Mouse (Mus musculus) embryonic facial prominence, embryonic 11.5 days (tissue): ENCODE data around the gene Xpo1. TPM values are rescaled to one million over a fixed set of nuclear protein-coding genes. Genes with fewer than 3 reads are reported as not detected.

ENCODE experiments used
- ATAC-seq: fragments of 200-750 bp; cut with Nextera tagmentation; replicated peaks from 2 replicates; pipeline ENCODE4 v1.8.0; 2017; ENCODE audit warnings: low read depth; ENCODE audit not compliant: insufficient number of reproducible peaks, low FRiP score, low TSS enrichment
- DNase-seq: peaks from one replicate; pipeline ENCODE4 v3.0.0-alpha.2; 2015; ENCODE audit warnings: low spot score
- H3K27ac ChIP-seq: fragments of 300-500 bp; sonication (generic); replicated peaks from 2 replicates; pipeline ENCODE4 v1.5.1; 2014; ENCODE audit warnings: mild to moderate bottlenecking, low read depth, low read length, control low read depth
- H3K27me3 ChIP-seq: fragments of 300-500 bp; sonication (generic); 2 replicates; pipeline ENCODE4 v1.6.1; 2014; ENCODE audit warnings: mild to moderate bottlenecking, low read length, moderate library complexity, mixed read lengths; ENCODE audit not compliant: control insufficient read depth, insufficient read depth
- H3K36me3 ChIP-seq: fragments of 300-500 bp; sonication (generic); replicated peaks from 2 replicates; pipeline ENCODE4 v1.6.1; 2014; ENCODE audit warnings: low read depth, mild to moderate bottlenecking, low read length, moderate library complexity, mixed read lengths; ENCODE audit not compliant: control insufficient read depth, insufficient read depth
- H3K4me1 ChIP-seq: fragments of 300-500 bp; sonication (generic); 2 replicates; pipeline ENCODE4 v1.6.1; 2014; ENCODE audit warnings: low read length, mixed read lengths; ENCODE audit not compliant: control insufficient read depth, insufficient read depth
- H3K4me2 ChIP-seq: fragments of 300-500 bp; sonication (generic); 2 replicates; pipeline ENCODE4 v1.6.1; 2014; ENCODE audit warnings: low read depth, mild to moderate bottlenecking, control low read depth, low read length, moderate library complexity
- H3K4me3 ChIP-seq: fragments of 300-500 bp; sonication (generic); 2 replicates; pipeline ENCODE4 v1.5.1; 2014; ENCODE audit warnings: low read depth, low read length, control low read depth
- H3K9ac ChIP-seq: fragments of 300-500 bp; sonication (generic); replicated peaks from 2 replicates; pipeline ENCODE4 v1.6.1; 2014; ENCODE audit warnings: mild to moderate bottlenecking, control low read depth, low read length
- H3K9me3 ChIP-seq: fragments of 300-500 bp; sonication (generic); replicated peaks from 2 replicates; pipeline ENCODE4 v1.6.1; 2016; ENCODE audit warnings: mild to moderate bottlenecking, low read length, inconsistent platforms, mixed read lengths; ENCODE audit not compliant: control insufficient read depth
- WGBS: fragments of 180-500 bp; shearing (Covaris S2); extraction: QIAGEN DNeasy Blood & Tissue Kit; methylation state at CpG from one replicate; pipeline ENCODE4 v1.1.7; 2014; 5-methylcytosine and 5-hydroxymethylcytosine counted together
- polyA plus RNA-seq: library from polyadenylated mRNA; unstranded; fragments of >200 nt; fragmentation: Nextera tagmentation; extraction: Ambion mirVana; gene quantifications from 2 replicates; pipeline ENCODE4 v1.2.1, GENCODE M21; 2014

Xpo1 gene
- polyA plus RNA-seq, 1 experiment from 2014 or later: 214 TPM

GRCm38 (mm10) chr11:23255053-23255426 is 801 bp upstream of the Xpo1 start:
- Histone ChIP-seq H3K9ac (peak overlapping the region; percentile 75), H3K36me3 (no peaks in the 10 kb centered on the region), H3K4me1 (no peaks in the 10 kb centered on the region), H3K27ac (peak overlapping the region; percentile 63), H3K27me3 (no peaks in the 10 kb centered on the region), H3K4me3 (peak overlapping the region; percentile 39), H3K9me3 (no peaks in the 10 kb centered on the region), H3K4me2 (peak overlapping the region; percentile 32)
- WGBS: 2% methylated on average over 24 of the region's 24 CpGs
- no peak for DNase-seq
- ATAC-seq: no peak

- no peaks in the 10 kb centered on the region for H3K4me1 ChIP-seq
These were observed 457 bp downstream of the Xpo1 start for GRCm38 (mm10) chr11:23256194-23256802.

GRCm38 (mm10) chr11:23256803-23257704 is 1.2 kb downstream of the Xpo1 start:
- WGBS: 0% methylated on average over 48 of the region's 48 CpGs
- Histone ChIP-seq H3K4me1 (no peaks in the 10 kb centered on the region), H3K9ac (peak overlapping the region; percentile 100), H3K9me3 (no peaks in the 10 kb centered on the region), H3K4me3 (peak overlapping the region; percentile 99), H3K27ac (peak overlapping the region; percentile 100), H3K27me3 (no peaks in the 10 kb centered on the region), H3K36me3 (no peaks in the 10 kb centered on the region), H3K4me2 (peak overlapping the region; percentile 73)
- ATAC-seq (no peak), DNase-seq (peak; percentile 81)

More at GRCm38 (mm10) chr11:23256194-23256802, 457 bp downstream of the Xpo1 start:
- no peaks in the 10 kb centered on the region for H3K9me3 ChIP-seq
- ATAC-seq: peak; percentile 30
- H3K27ac ChIP-seq: peak overlapping the region; percentile 100
- DNase-seq: peak; percentile 61
- peak overlapping the region; percentile 73 for H3K4me2 ChIP-seq
- peak overlapping the region; percentile 99 for H3K4me3 ChIP-seq
- H3K27me3 ChIP-seq: no peaks in the 10 kb centered on the region
- WGBS: under 1% methylated on average over 40 of the region's 51 CpGs
- peak overlapping the region; percentile 100 for H3K9ac ChIP-seq
- no peaks in the 10 kb centered on the region for H3K36me3 ChIP-seq

GRCm38 (mm10) chr11:23259073-23259472 is 3.2 kb downstream of the Xpo1 start:
- WGBS: 88% methylated on average over 4 of the region's 4 CpGs
- Histone ChIP-seq H3K4me1 (no peaks in the 10 kb centered on the region), H3K27me3 (no peaks in the 10 kb centered on the region), H3K9me3 (no peaks in the 10 kb centered on the region), H3K36me3 (peaks cover 7% of the 10 kb centered on the region), H3K4me3 (peak overlapping the region; percentile 5; the same call in 1 of the 2 replicates), H3K4me2 (no peak overlapping the region), H3K27ac (no peak overlapping the region), H3K9ac (no peak overlapping the region)
- DNase-seq (no peak), ATAC-seq (no peak)

- no peak for DNase-seq
- Histone ChIP-seq H3K4me2 (no peak overlapping the region), H3K4me3 (peak overlapping the region; percentile 5; the same call in 1 of the 2 replicates)
These were observed 3.6 kb downstream of the Xpo1 start for GRCm38 (mm10) chr11:23259481-23259880.

GRCm38 (mm10) chr11:23260186-23260585 is 4.3 kb downstream of the Xpo1 start:
- H3K4me1 ChIP-seq: no peaks in the 10 kb centered on the region
- H3K36me3 ChIP-seq: peaks cover 7% of the 10 kb centered on the region
- no peak overlapping the region for H3K27ac ChIP-seq
- DNase-seq: no peak
- 86% methylated on average over 1 of the region's 1 CpGs for WGBS
- H3K4me3 ChIP-seq: no peak overlapping the region
- no peak overlapping the region for H3K9ac ChIP-seq
- no peak overlapping the region for H3K4me2 ChIP-seq
- no peaks in the 10 kb centered on the region for H3K9me3 ChIP-seq
- H3K27me3 ChIP-seq: no peaks in the 10 kb centered on the region
- no peak for ATAC-seq

More at GRCm38 (mm10) chr11:23259481-23259880, 3.6 kb downstream of the Xpo1 start:
- no peak for ATAC-seq
- no peak overlapping the region for H3K9ac ChIP-seq
- H3K9me3 ChIP-seq: no peaks in the 10 kb centered on the region
- H3K4me1 ChIP-seq: no peaks in the 10 kb centered on the region
- no peak overlapping the region for H3K27ac ChIP-seq
- 90% methylated on average over 1 of the region's 1 CpGs for WGBS
- H3K27me3 ChIP-seq: no peaks in the 10 kb centered on the region
- peaks cover 7% of the 10 kb centered on the region for H3K36me3 ChIP-seq

- Histone ChIP-seq H3K9ac (no peak overlapping the region), H3K27ac (no peak overlapping the region), H3K9me3 (no peaks in the 10 kb centered on the region), H3K4me1 (no peaks in the 10 kb centered on the region), H3K36me3 (peaks cover 7% of the 10 kb centered on the region), H3K4me3 (no peak overlapping the region), H3K27me3 (no peaks in the 10 kb centered on the region), H3K4me2 (no peak overlapping the region)
- ATAC-seq: no peak
- DNase-seq: no peak
- 86% methylated on average over 3 of the region's 3 CpGs for WGBS
These were observed 5.6 kb downstream of the Xpo1 start for GRCm38 (mm10) chr11:23261490-23261889.

GRCm38 (mm10) chr11:23264949-23265348 is 9.1 kb downstream of the Xpo1 start:
- Histone ChIP-seq H3K27me3 (no peaks in the 10 kb centered on the region), H3K4me3 (no peak overlapping the region), H3K9me3 (no peaks in the 10 kb centered on the region), H3K27ac (no peak overlapping the region), H3K9ac (no peak overlapping the region), H3K4me2 (no peak overlapping the region), H3K36me3 (peaks cover 7% of the 10 kb centered on the region), H3K4me1 (no peaks in the 10 kb centered on the region)
- ATAC-seq: no peak
- no peak for DNase-seq
